Mouse (Mus musculus) hindbrain, embryonic 16.5 days (tissue): ENCODE data around the gene Rpl3. TPM values are rescaled to one million over a fixed set of nuclear protein-coding genes. Genes with fewer than 3 reads are reported as not detected.

ENCODE experiments used
- ATAC-seq: fragments of 200-750 bp; cut with Nextera tagmentation; 2 replicates; pipeline ENCODE4 v1.8.0; 2017; ENCODE audit warnings: moderate TSS enrichment, moderate library complexity
- H3K27ac ChIP-seq: fragments of 300-500 bp; sonication (generic); 2 replicates; pipeline ENCODE4 v1.5.1; 2014; ENCODE audit warnings: low read depth, mild to moderate bottlenecking, control low read depth, low read length, moderate library complexity
- H3K27me3 ChIP-seq: fragments of 300-500 bp; sonication (generic); replicated peaks from 2 replicates; pipeline ENCODE4 v1.6.1; 2014; ENCODE audit warnings: low read length; ENCODE audit not compliant: control insufficient read depth, insufficient read depth
- H3K36me3 ChIP-seq: fragments of 300-500 bp; sonication (generic); 2 replicates; pipeline ENCODE4 v1.6.1; 2014; ENCODE audit warnings: mild to moderate bottlenecking, low read length, moderate library complexity, mixed read lengths; ENCODE audit not compliant: control insufficient read depth, insufficient read depth
- H3K4me1 ChIP-seq: fragments of 300-500 bp; sonication (generic); 2 replicates; pipeline ENCODE4 v1.6.1; 2014; ENCODE audit warnings: low read depth, low read length; ENCODE audit not compliant: control insufficient read depth, insufficient read depth
- H3K4me2 ChIP-seq: fragments of 300-500 bp; sonication (generic); 2 replicates; pipeline ENCODE4 v1.6.1; 2014; ENCODE audit warnings: mild to moderate bottlenecking, low read length, control low read depth, moderate library complexity
- H3K4me3 ChIP-seq: fragments of 300-500 bp; sonication (generic); 2 replicates; pipeline ENCODE4 v1.5.1; 2014; ENCODE audit warnings: mild to moderate bottlenecking, low read length, control low read depth, moderate library complexity
- H3K9ac ChIP-seq: fragments of 300-500 bp; sonication (generic); 2 replicates; pipeline ENCODE4 v1.6.1; 2014; ENCODE audit warnings: low read depth, mild to moderate bottlenecking, control low read depth, low read length, moderate library complexity
- H3K9me3 ChIP-seq: fragments of 300-500 bp; sonication (generic); 2 replicates; pipeline ENCODE4 v1.6.1; 2014; ENCODE audit warnings: mild to moderate bottlenecking, low read length, moderate library complexity; ENCODE audit not compliant: control insufficient read depth
- WGBS: fragments of 180-500 bp; shearing (Covaris S2); extraction: QIAGEN DNeasy Blood & Tissue Kit; methylation state at CpG from one replicate; pipeline ENCODE4 v1.1.7; 2014; 5-methylcytosine and 5-hydroxymethylcytosine counted together
- polyA plus RNA-seq: library from polyadenylated mRNA; unstranded; fragments of >200 nt; fragmentation: Nextera tagmentation; extraction: Ambion mirVana; gene quantifications from 2 replicates; pipeline ENCODE4 v1.2.1, GENCODE M21; 2015

Rpl3 gene
- polyA plus RNA-seq, 1 experiment from 2014 or later = 523 TPM

DNA sequence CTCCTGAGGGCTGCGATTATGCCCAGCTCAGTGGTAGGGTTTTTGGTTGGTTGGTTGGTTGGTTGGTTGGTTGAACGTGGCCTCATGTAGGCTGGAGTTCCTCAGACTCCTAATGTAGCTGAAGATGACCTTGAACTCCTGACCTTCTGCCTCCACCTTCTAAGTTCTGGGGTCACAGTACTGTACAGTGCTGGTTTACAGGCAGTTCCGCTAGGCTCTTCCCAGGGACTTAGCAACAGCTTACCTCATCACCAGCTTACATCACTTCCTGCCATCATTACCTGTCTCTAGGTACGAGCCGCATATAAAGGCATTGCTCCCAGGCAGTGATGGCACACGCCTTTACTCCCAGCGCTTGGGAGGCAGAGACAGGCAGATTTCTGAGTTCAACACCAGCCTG is 33.5 kb downstream of the Rpl3 start:
- H3K27ac ChIP-seq = no peak overlapping the region
- H3K4me1 ChIP-seq = no peaks in the 10 kb centered on the region
- no peak overlapping the region for H3K4me2 ChIP-seq
- no peak for ATAC-seq
- no peak overlapping the region for H3K4me3 ChIP-seq
- no peaks in the 10 kb centered on the region for H3K27me3 ChIP-seq
- 89% methylated on average over 7 of the region's 7 CpGs for whole genome bisulfite sequencing
- H3K9ac ChIP-seq = no peak overlapping the region
- no peaks in the 10 kb centered on the region for H3K36me3 ChIP-seq
- no peaks in the 10 kb centered on the region for H3K9me3 ChIP-seq

DNA sequence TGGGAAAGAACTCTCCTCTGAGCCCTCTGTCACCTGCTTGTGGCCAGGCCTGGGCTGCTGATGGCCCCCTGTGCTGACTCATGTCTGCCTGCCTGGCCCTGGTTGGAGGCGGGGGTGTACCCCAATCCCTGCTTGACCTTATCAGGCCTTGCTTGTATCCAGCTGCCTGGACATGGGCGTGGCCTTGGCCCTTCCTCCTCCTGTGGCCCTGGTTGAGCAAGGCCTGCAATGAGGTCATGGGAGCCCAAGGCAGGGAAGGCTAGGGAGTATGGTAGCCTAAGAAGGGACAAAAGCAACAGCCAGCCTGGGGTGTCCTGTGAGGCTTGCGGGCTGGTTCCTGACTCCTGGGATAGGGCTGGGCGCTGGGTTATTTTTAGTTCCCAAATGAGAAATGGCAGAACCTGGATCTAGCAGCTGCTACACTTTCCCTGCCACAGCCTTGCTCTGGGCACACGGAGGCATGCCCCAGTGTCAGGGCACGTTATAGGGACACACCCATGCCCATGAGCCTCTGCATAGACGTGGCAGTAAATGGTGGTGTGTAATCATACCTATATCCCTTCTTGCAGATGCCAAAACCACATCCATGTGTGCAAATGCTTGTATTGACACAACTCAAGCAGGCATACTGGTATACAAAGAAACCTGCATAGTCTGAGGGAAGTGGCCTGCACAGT is 37.5 kb downstream of the Rpl3 start:
- no peaks in the 10 kb centered on the region for H3K36me3 ChIP-seq
- no peak overlapping the region for H3K4me2 ChIP-seq

DNA sequence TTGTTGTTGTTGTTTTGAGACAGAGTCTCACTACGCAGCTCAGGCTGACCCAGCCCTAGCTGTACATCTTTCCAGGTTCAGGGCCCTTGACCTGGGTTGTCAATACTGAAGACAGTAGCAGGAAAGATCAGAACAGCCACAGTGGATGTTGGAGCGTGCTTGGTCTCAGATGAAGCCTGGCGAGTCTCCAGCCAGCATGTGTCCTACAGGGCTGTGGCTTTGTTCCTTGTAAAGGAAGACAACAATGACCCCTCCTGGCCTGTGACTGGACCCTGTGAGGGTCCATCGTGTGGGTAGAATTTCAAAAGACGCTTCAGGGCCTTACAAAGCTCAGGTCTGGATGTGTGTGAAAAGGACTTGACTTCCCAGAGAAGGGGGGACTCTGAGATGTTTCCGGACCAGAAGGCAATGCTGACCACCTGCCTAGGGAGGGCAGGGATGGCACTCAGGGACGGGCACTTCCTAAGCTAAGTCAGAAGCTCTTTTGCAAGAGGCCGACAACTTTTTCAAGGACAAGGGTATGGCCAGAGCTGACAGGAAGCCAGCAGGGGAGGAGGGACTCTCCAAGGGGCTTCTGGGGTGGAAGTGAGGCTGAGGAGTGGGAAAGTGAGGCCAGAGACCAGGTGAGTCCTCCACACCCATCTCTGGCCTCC is 38.2 kb downstream of the Rpl3 start:
- 52% methylated on average over 8 of the region's 8 CpGs for WGBS
- no peaks in the 10 kb centered on the region for H3K27me3 ChIP-seq
- H3K4me2 ChIP-seq = no peak overlapping the region

More for the DNA sequence above, 37.5 kb downstream of the Rpl3 start:
- H3K9me3 ChIP-seq = no peaks in the 10 kb centered on the region
- H3K4me3 ChIP-seq = no peak overlapping the region
- 85% methylated on average over 7 of the region's 7 CpGs for WGBS
- ATAC-seq = no peak
- H3K4me1 ChIP-seq = no peaks in the 10 kb centered on the region
- no peaks in the 10 kb centered on the region for H3K27me3 ChIP-seq
- no peak overlapping the region for H3K9ac ChIP-seq
- no peak overlapping the region for H3K27ac ChIP-seq

DNA sequence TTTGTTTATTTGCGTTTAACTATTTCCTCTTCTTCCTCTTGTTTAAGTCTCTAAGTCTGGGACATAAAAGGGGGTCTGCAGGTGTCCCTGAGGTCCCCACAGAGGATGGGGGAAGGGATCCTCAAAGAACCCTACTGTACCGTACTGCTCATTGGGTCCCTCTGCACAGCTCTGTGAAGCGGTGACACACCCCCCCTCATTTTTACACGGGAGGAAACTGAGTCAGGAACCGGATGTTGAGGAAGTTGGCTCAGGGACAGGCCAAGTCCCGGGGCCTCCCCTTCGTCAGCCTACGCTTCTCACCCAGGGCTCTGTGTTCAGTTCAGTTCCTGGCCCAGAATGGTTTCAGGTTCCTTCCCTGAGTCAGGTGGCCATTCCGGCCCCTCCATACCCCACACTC is 39.9 kb downstream of the Rpl3 start:
- Histone ChIP-seq H3K4me2 (no peak overlapping the region), H3K4me3 (no peak overlapping the region), H3K36me3 (no peaks in the 10 kb centered on the region), H3K27ac (no peak overlapping the region), H3K9ac (no peak overlapping the region), H3K27me3 (no peaks in the 10 kb centered on the region), H3K4me1 (no peaks in the 10 kb centered on the region), H3K9me3 (no peaks in the 10 kb centered on the region)
- WGBS = 81% methylated on average over 9 of the region's 9 CpGs
- ATAC-seq = no peak

More for the DNA sequence above, 38.2 kb downstream of the Rpl3 start:
- H3K9ac ChIP-seq = no peak overlapping the region
- H3K36me3 ChIP-seq = no peaks in the 10 kb centered on the region
- ATAC-seq = no peak
- no peak overlapping the region for H3K4me3 ChIP-seq
- H3K9me3 ChIP-seq = no peaks in the 10 kb centered on the region
- H3K4me1 ChIP-seq = no peaks in the 10 kb centered on the region
- no peak overlapping the region for H3K27ac ChIP-seq

DNA sequence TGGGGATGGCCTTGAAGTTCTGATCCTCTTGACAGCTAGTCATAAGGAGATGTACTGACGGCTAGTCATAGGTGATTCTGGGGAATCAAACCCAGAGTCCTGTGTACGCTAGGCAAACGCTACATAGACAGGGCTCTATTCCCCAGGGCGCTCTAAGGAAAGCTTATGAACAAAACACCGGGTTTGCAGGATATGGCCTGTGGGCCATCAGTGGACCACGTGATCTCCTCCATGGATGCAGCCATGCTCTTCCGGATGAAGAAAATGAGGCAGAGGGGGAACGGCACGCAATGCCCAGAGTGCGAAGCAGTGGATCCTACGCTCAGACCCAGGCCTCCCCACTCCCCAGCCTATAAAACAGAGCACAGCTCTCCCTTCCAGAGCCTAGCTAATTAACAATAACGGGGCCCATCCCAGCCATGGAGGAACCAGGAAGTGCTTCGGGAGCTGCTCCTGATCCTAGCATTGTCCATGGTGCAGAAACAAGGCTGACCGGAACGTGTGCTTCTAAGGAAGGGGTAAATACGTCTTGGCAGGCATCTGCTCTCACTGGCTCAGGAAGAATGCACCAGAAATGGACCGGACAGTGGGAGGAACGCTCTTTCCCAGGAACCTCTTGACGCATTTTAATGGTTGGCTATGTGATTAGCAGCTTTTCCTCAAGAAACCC is 40.4 kb downstream of the Rpl3 start:
- ATAC-seq = no peak
- H3K36me3 ChIP-seq = no peaks in the 10 kb centered on the region
- 79% methylated on average over 19 of the region's 19 CpGs for WGBS
- no peak overlapping the region for H3K4me2 ChIP-seq
- no peak overlapping the region for H3K4me3 ChIP-seq
- H3K27me3 ChIP-seq = no peaks in the 10 kb centered on the region
- H3K9me3 ChIP-seq = no peaks in the 10 kb centered on the region
- H3K9ac ChIP-seq = no peak overlapping the region
- no peaks in the 10 kb centered on the region for H3K4me1 ChIP-seq
- H3K27ac ChIP-seq = no peak overlapping the region

DNA sequence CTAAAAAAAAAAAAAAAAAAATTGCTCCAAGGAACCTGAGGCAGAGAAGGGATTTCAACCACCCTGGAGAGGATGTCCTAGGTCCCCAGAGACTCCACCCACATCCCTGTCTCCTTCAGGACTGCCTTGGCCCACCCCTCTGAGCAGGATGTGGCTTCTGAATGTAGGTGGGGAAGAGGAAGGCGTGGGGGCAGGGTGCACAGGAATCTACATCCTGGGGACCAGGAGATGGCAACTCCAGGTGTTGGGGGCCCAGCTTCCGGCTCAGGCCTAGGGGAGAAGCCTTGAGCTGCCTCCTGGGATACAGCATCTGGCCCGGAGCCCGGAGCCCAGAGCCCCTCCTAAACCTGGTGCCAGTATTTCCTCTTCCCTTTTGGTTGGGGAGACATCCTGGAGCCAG is 41.6 kb downstream of the Rpl3 start:
- 66% methylated on average over 4 of the region's 4 CpGs for WGBS
- Histone ChIP-seq H3K9me3 (peaks cover 4% of the 10 kb centered on the region; the same call in 1 of the 2 replicates), H3K27ac (no peak overlapping the region), H3K4me1 (no peaks in the 10 kb centered on the region), H3K9ac (no peak overlapping the region), H3K4me3 (no peak overlapping the region), H3K4me2 (no peak overlapping the region), H3K36me3 (no peaks in the 10 kb centered on the region), H3K27me3 (no peaks in the 10 kb centered on the region)
- no peak for ATAC-seq

DNA sequence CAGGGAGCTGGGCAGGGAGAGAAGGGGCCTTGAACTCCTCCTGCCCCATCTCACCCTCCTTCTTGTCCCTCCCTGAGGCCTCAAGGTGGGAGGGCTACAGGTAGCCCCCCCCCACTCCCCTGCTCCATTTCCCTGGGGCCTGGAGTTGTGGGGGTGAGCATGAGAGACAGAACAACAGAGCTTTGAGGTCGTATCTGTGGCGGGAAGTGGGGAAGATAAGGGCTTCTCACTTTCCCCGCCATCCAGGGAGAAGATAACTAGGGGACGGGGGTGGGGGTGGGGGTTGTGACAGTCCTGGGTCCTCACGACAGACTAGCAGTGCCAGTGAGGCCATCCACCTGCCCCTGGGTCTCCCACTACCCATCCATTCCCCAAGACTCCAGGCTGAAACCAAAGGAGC is 43.7 kb downstream of the Rpl3 start:
- no peak for ATAC-seq
- H3K27ac ChIP-seq = no peak overlapping the region
- WGBS = 71% methylated on average over 5 of the region's 5 CpGs
- H3K4me2 ChIP-seq = no peak overlapping the region
- H3K27me3 ChIP-seq = no peaks in the 10 kb centered on the region
- no peaks in the 10 kb centered on the region for H3K4me1 ChIP-seq
- no peak overlapping the region for H3K9ac ChIP-seq
- H3K4me3 ChIP-seq = no peak overlapping the region
- H3K36me3 ChIP-seq = no peaks in the 10 kb centered on the region
- peaks cover 4% of the 10 kb centered on the region; the same call in 1 of the 2 replicates for H3K9me3 ChIP-seq

DNA sequence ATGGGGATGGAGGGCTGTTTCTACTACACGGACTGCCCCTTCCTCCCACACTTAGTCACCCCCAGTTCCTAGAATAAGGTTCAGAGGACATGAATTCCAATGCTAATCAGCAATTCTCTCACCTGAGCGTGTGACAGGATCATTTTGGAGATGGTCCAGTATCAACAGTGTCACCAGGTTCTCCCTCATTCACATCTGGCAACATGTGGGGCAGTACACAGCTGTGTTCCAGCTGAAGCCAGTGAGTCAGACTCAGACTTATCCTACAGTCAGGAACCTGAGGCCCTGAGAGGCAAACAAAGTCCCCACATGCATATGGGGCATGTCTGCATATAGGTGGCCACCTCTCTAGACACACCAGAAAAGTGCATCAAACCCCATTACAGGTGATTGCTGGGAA is 44.4 kb downstream of the Rpl3 start:
- WGBS = 85% methylated on average over 2 of the region's 2 CpGs
- ATAC-seq = no peak

DNA sequence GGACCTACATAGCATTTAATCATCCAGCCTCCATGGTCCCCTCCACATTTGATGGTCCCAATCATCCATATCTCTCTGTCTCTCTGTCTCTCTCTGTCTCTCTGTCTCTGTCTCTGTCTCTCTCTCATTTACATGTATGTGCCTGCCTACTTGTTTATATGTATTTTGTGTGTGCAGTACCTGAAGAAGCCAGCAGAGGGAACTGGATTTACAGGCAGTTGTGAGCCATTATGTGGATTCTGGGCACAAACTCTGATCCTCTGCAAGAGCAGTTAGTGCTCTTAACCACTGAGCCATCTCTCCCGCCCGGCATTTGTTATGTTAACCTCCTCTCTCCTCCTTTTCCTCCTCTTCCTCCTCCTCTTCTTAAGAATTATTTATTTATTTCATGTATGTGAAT is 45.9 kb downstream of the Rpl3 start:
- H3K4me1 ChIP-seq = no peaks in the 10 kb centered on the region
- H3K4me2 ChIP-seq = no peak overlapping the region
- no peak overlapping the region for H3K27ac ChIP-seq
- H3K27me3 ChIP-seq = no peaks in the 10 kb centered on the region
- WGBS = 96% methylated on average over 2 of the region's 2 CpGs
- no peaks in the 10 kb centered on the region for H3K36me3 ChIP-seq
- ATAC-seq = no peak
- no peak overlapping the region for H3K9ac ChIP-seq
- H3K4me3 ChIP-seq = no peak overlapping the region
- peaks cover 4% of the 10 kb centered on the region; the same call in 1 of the 2 replicates for H3K9me3 ChIP-seq

More for the DNA sequence above, 44.4 kb downstream of the Rpl3 start:
- H3K4me2 ChIP-seq = no peak overlapping the region
- H3K27ac ChIP-seq = no peak overlapping the region
- no peak overlapping the region for H3K9ac ChIP-seq
- H3K9me3 ChIP-seq = peaks cover 4% of the 10 kb centered on the region; the same call in 1 of the 2 replicates
- H3K36me3 ChIP-seq = no peaks in the 10 kb centered on the region
- no peaks in the 10 kb centered on the region for H3K4me1 ChIP-seq
- no peaks in the 10 kb centered on the region for H3K27me3 ChIP-seq
- no peak overlapping the region for H3K4me3 ChIP-seq
